Mouse (Mus musculus): Measurements from ENCODE around the gene Il18rap. TPM values are rescaled to one million over a fixed set of nuclear protein-coding genes. Genes with fewer than 3 reads are reported as not detected.

Il18rap gene
- polyA plus RNA-seq, 1 experiment from 2014 or later = 0.11 TPM

DNA sequence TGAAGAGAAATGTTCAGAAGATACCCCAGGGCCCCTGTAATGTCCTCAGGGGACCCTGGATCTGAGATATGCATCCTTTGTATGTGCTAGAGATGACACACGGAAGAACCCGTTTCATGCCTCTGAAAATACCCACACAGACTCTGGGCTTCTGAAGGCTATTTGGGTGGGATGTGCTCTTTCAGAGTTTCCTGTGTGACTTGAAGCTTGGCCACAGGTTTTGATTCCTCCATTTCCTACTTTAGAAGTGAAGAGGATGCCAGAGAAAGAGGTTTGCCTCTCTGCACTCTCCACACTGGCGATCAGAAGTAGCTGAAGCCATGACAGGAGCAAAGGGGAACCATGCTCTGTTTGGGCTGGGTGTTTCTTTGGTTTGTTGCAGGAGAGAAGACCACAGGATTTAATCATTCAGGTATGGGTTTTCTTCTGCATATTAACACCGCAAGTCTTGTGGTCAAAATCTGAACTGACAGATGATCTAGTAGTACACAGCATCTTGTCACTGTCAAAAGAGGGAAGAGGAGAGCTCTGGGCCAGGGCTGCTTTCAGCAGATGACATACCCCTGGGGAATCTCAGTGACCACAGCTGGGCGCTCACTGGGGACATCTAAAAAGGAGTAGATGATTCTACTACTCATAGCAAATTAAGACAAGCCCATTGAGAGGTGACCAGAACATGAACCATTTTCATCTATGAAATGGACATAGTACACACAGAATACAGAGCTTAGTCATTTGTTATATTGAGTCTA is 9.0 kb downstream of the Il18rap start:
- ATAC-seq = no peak
- no peak overlapping the region for H3K9ac ChIP-seq (replicated peaks; ENCODE audit: low read depth, low read length)
- H3K4me3 ChIP-seq (replicated peaks; ENCODE audit: low read length) = no peak overlapping the region
- H3K27me3 ChIP-seq (replicated peaks; ENCODE audit: control insufficient read depth, insufficient read depth, low read length) = no peaks in the 10 kb centered on the region
- H3K4me1 ChIP-seq (replicated peaks; ENCODE audit: control insufficient read depth, insufficient read depth, low read length) = no peaks in the 10 kb centered on the region
- no peaks in the 10 kb centered on the region for H3K36me3 ChIP-seq (ENCODE audit: control insufficient read depth, insufficient read depth)
- whole genome bisulfite sequencing = 91% methylated on average over 5 of the region's 5 CpGs
- H3K4me2 ChIP-seq (ENCODE audit: low read length) = no peak overlapping the region
- H3K27ac ChIP-seq (ENCODE audit: low read length) = no peak overlapping the region
- no peaks in the 10 kb centered on the region for H3K9me3 ChIP-seq (ENCODE audit: control insufficient read depth, low read length)

DNA sequence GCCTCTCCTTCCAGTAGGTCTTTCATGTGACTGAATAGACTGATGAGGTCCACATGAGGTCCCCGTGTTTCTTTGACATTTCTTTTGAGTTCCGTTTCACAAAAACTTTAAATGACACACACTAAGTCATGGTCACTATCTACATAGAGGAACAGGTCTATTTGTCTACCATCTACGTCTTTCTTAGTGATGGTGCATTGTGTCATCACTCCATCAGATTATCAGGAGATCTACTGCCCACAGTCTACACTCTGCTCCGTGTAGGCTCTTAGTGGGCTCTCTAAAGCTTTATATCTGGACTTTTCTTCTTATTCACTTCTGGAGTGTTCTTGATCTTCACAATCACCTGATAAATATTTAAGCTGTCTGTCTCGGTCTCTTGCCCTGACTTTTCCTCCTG is 14.1 kb downstream of the Il18rap start:
- H3K4me1 ChIP-seq (replicated peaks; ENCODE audit: control insufficient read depth, insufficient read depth, low read length) = no peaks in the 10 kb centered on the region
- no peaks in the 10 kb centered on the region for H3K36me3 ChIP-seq (ENCODE audit: control insufficient read depth, insufficient read depth)
- no peaks in the 10 kb centered on the region for H3K9me3 ChIP-seq (ENCODE audit: control insufficient read depth, low read length)
- no peaks in the 10 kb centered on the region for H3K27me3 ChIP-seq (replicated peaks; ENCODE audit: control insufficient read depth, insufficient read depth, low read length)
- H3K27ac ChIP-seq (ENCODE audit: low read length) = no peak overlapping the region
- H3K4me3 ChIP-seq (replicated peaks; ENCODE audit: low read length) = no peak overlapping the region
- ATAC-seq = no peak
- no peak overlapping the region for H3K9ac ChIP-seq (replicated peaks; ENCODE audit: low read depth, low read length)
- no peak overlapping the region for H3K4me2 ChIP-seq (ENCODE audit: low read length)
- 88% methylated on average over 5 of the region's 5 CpGs for WGBS

DNA sequence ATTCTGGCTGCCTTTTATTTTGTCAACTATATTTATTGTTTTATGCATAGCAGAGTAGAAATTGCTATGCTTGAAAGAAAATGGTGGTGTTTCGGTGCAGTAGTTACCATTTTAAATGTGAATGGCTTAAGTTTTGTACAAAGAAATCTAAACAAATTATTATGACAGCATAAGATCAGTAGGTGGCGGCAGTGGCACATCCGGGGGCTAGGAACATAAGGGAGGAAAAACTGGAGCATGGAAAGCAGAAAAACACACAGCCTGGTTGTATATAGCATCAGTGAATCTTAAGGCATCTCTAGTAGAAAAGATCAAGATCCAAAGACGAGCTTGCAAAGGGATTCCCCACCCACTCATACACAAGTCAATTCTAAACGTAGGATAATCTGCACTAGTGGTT is 22.4 kb downstream of the Il18rap start:
- no peak for ATAC-seq
- H3K9me3 ChIP-seq (ENCODE audit: control insufficient read depth, low read length) = no peaks in the 10 kb centered on the region
- H3K36me3 ChIP-seq (ENCODE audit: control insufficient read depth, insufficient read depth) = no peaks in the 10 kb centered on the region
- no peaks in the 10 kb centered on the region for H3K27me3 ChIP-seq (replicated peaks; ENCODE audit: control insufficient read depth, insufficient read depth, low read length)
- no peak overlapping the region for H3K4me3 ChIP-seq (replicated peaks; ENCODE audit: low read length)
- H3K4me1 ChIP-seq (replicated peaks; ENCODE audit: control insufficient read depth, insufficient read depth, low read length) = no peaks in the 10 kb centered on the region
- H3K4me2 ChIP-seq (ENCODE audit: low read length) = no peak overlapping the region
- 82% methylated on average over 5 of the region's 5 CpGs for WGBS
- H3K27ac ChIP-seq (ENCODE audit: low read length) = no peak overlapping the region
- H3K9ac ChIP-seq (replicated peaks; ENCODE audit: low read depth, low read length) = no peak overlapping the region

DNA sequence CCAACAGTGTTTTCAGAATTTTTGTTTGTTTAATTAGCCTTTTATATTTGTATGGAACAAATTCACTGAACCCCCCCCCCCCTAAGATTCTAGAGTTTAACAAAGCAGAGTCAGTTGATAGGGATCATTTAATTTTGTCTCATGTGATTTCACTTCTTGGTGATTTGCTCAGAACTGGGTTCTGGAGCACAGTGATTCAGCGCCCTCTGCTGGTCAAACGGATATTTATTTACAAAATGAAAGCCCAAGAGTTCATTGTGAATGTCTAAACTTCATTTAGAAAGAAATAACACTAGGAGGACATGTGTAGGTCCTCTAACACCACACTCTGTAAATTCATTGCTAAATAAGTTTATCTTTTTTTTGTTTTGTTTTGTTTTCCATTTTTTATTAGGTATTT is 29.5 kb downstream of the Il18rap start:
- Histone ChIP-seq H3K9ac (replicated peaks; ENCODE audit: low read depth, low read length) (no peak overlapping the region), H3K27me3 (replicated peaks; ENCODE audit: control insufficient read depth, insufficient read depth, low read length) (no peaks in the 10 kb centered on the region), H3K27ac (ENCODE audit: low read length) (no peak overlapping the region), H3K9me3 (ENCODE audit: control insufficient read depth, low read length) (no peaks in the 10 kb centered on the region), H3K4me1 (replicated peaks; ENCODE audit: control insufficient read depth, insufficient read depth, low read length) (no peaks in the 10 kb centered on the region), H3K4me2 (ENCODE audit: low read length) (no peak overlapping the region), H3K4me3 (replicated peaks; ENCODE audit: low read length) (no peak overlapping the region), H3K36me3 (ENCODE audit: control insufficient read depth, insufficient read depth) (no peaks in the 10 kb centered on the region)
- 0 out of 2 replicates have a peak, but pooled peaks have one; percentile 49 for ATAC-seq
- 2% methylated on average over 2 of the region's 2 CpGs for WGBS

DNA sequence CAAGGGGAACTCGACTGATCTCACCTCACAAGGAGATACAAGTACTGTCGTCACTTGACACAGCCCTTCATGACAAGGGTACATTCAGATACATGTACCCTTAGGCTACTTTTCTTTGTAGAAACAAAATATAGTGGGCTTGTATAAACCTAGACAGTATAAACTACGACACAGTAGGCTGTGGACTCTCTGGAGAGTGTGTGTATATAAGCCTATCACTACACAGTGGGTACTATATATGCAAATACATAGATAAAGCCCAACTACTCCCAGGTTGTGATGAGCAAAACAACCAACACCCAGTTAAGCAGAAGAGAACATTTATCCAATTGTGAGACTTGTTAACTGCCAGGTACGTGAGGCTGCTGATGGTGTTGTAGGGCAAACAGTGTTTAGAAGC is 31.5 kb downstream of the Il18rap start:
- no peak overlapping the region for H3K27ac ChIP-seq (ENCODE audit: low read length)
- H3K4me2 ChIP-seq (ENCODE audit: low read length) = no peak overlapping the region
- no peak overlapping the region for H3K4me3 ChIP-seq (replicated peaks; ENCODE audit: low read length)
- no peaks in the 10 kb centered on the region for H3K36me3 ChIP-seq (ENCODE audit: control insufficient read depth, insufficient read depth)
- no peaks in the 10 kb centered on the region for H3K27me3 ChIP-seq (replicated peaks; ENCODE audit: control insufficient read depth, insufficient read depth, low read length)
- ATAC-seq = no peak
- H3K9me3 ChIP-seq (ENCODE audit: control insufficient read depth, low read length) = no peaks in the 10 kb centered on the region
- WGBS = 79% methylated on average over 4 of the region's 4 CpGs
- H3K9ac ChIP-seq (replicated peaks; ENCODE audit: low read depth, low read length) = no peak overlapping the region
- H3K4me1 ChIP-seq (replicated peaks; ENCODE audit: control insufficient read depth, insufficient read depth, low read length) = no peaks in the 10 kb centered on the region

DNA sequence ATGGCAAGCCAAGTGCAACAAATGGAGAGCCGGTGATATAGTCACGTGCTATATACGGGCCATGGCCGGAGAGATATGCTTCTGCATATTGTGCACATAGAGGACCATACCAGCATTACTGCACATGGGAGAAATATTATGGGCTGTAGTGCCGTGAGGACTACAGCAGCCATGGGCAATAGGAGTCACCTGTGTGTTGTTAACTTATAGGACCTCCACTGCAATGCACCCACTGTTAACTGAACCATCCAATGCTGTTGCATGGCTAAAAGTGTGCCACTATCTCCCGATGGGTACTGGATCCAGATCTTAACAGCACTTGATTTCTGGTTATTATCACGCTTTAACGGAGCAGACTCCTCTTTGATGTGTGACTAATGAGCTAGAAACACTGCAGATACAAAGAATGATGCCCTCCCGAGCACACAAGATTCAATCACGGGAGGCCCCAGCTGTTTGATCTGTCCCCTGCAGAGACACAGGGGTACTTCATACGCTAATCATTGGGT is 32.0 kb downstream of the Il18rap start:
- Histone ChIP-seq H3K4me3 (replicated peaks; ENCODE audit: low read length) (no peak overlapping the region), H3K9me3 (ENCODE audit: control insufficient read depth, low read length) (no peaks in the 10 kb centered on the region), H3K9ac (replicated peaks; ENCODE audit: low read depth, low read length) (no peak overlapping the region), H3K27ac (ENCODE audit: low read length) (no peak overlapping the region), H3K36me3 (ENCODE audit: control insufficient read depth, insufficient read depth) (no peaks in the 10 kb centered on the region), H3K4me2 (ENCODE audit: low read length) (no peak overlapping the region), H3K4me1 (replicated peaks; ENCODE audit: control insufficient read depth, insufficient read depth, low read length) (no peaks in the 10 kb centered on the region), H3K27me3 (replicated peaks; ENCODE audit: control insufficient read depth, insufficient read depth, low read length) (no peaks in the 10 kb centered on the region)
- 56% methylated on average over 11 of the region's 11 CpGs for WGBS
- ATAC-seq = no peak

DNA sequence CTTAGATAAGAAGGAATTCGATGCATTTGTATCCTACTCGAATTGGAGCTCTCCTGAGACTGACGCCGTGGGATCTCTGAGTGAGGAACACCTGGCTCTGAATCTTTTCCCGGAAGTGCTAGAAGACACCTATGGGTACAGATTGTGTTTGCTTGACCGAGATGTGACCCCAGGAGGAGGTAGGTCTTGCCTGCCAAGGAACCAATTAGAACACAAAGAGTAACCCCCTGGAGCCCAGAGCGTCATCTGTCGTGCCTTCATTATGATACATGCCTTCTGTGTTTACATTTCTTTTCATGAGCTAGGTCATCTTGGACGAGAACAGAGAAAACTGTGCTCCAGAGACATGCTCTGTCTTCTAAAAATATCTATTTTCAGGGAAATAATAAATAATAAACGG is 32.6 kb downstream of the Il18rap start:
- no peak for ATAC-seq
- H3K27ac ChIP-seq (ENCODE audit: low read length) = no peak overlapping the region
- no peak overlapping the region for H3K4me3 ChIP-seq (replicated peaks; ENCODE audit: low read length)
- no peaks in the 10 kb centered on the region for H3K27me3 ChIP-seq (replicated peaks; ENCODE audit: control insufficient read depth, insufficient read depth, low read length)
- 45% methylated on average over 10 of the region's 10 CpGs for WGBS
- no peaks in the 10 kb centered on the region for H3K4me1 ChIP-seq (replicated peaks; ENCODE audit: control insufficient read depth, insufficient read depth, low read length)
- no peak overlapping the region for H3K4me2 ChIP-seq (ENCODE audit: low read length)
- no peaks in the 10 kb centered on the region for H3K9me3 ChIP-seq (ENCODE audit: control insufficient read depth, low read length)
- H3K36me3 ChIP-seq (ENCODE audit: control insufficient read depth, insufficient read depth) = no peaks in the 10 kb centered on the region
- H3K9ac ChIP-seq (replicated peaks; ENCODE audit: low read depth, low read length) = no peak overlapping the region

DNA sequence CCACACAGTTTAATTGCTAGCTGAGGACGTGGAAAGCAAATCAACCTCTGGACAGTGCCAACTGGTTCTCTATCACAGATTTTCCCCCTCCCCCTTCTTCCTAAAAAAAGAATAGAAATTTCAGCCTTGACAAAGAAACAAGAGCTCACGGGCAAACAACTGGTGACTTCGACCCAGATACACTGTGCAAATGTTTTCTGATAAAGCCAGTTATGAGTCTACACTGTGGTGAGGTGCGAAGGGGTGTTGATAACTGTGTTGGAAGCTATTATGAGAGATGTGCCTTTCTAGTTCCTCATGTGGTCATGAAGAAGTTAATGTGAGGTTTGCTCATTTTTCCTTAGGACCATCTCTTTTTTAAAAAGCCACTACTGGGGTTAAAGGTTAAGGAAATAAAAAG is 54.2 kb downstream of the Il18rap start:
- no peaks in the 10 kb centered on the region for H3K27me3 ChIP-seq (replicated peaks; ENCODE audit: control insufficient read depth, insufficient read depth, low read length)
- 82% methylated on average over 4 of the region's 4 CpGs for WGBS
- no peaks in the 10 kb centered on the region for H3K4me1 ChIP-seq (replicated peaks; ENCODE audit: control insufficient read depth, insufficient read depth, low read length)
- no peak overlapping the region for H3K9ac ChIP-seq (replicated peaks; ENCODE audit: low read depth, low read length)
- no peaks in the 10 kb centered on the region for H3K36me3 ChIP-seq (ENCODE audit: control insufficient read depth, insufficient read depth)
- no peak overlapping the region for H3K4me2 ChIP-seq (ENCODE audit: low read length)
- H3K4me3 ChIP-seq (replicated peaks; ENCODE audit: low read length) = no peak overlapping the region
- no peaks in the 10 kb centered on the region for H3K9me3 ChIP-seq (ENCODE audit: control insufficient read depth, low read length)
- no peak overlapping the region for H3K27ac ChIP-seq (ENCODE audit: low read length)
- ATAC-seq = no peak

DNA sequence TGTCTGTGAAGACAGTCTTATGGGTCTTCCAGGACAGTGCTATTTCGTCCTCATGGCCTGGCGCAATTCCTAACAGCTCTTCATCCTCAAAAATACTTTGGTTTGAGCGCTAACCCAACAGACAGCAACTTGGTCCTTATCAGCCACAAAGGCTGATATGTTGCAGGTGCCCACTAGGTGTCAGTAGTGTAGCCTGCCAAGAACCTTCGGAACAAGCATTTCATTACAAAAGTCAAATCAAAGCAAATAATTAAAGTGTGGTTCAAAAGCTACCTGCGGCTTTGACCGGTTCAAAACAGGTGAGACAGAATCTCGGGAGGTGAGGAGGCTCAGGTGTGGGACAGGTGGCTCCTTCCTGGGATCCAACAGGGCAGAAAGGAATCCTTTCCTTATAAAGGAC is 64.6 kb downstream of the Il18rap start, which contains the start of gene Slc9a4:
Slc9a4 (plus strand) TSS at position 298 of the 400 bp plus-strand sequence.
- Histone ChIP-seq H3K9ac (replicated peaks; ENCODE audit: low read depth, low read length) (no peak within 1 kb of the TSS), H3K4me2 (ENCODE audit: low read length) (no peak within 1 kb of the TSS), H3K27me3 (replicated peaks; ENCODE audit: control insufficient read depth, insufficient read depth, low read length) (no peaks in the 10 kb centered on the region), H3K4me3 (replicated peaks; ENCODE audit: low read length) (no peak within 1 kb of the TSS), H3K36me3 (ENCODE audit: control insufficient read depth, insufficient read depth) (no peaks in the 10 kb centered on the region), H3K27ac (ENCODE audit: low read length) (no peak within 1 kb of the TSS), H3K4me1 (replicated peaks; ENCODE audit: control insufficient read depth, insufficient read depth, low read length) (no peaks in the 10 kb centered on the region), H3K9me3 (ENCODE audit: control insufficient read depth, low read length) (no peaks in the 10 kb centered on the region)
- 9% methylated on average over 7 of the region's 7 CpGs for WGBS
- no peak for ATAC-seq
